In the genomic region with DNA sequence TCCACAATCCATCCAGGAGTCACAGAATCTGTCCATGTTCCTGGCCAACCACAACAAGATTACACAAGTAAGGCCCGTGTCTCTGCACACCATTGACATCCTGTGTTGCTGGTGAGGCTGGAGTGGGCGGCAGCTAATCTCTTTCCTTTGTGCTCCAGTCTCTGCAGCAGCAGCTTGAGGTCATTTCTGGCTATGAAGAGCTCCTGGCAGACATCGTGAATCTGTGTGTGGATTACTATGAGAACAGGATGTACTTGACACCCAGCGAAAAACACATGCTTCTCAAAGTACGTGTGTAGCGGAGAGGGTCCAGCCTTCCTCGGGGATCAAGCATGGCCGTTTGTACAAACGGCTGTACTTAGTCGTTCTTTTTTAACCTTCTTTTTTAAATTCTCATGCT, we compare ENCODE assay signal across 10 mouse cellular contexts. TPM values are rescaled to one million over a fixed set of nuclear protein-coding genes. Genes with fewer than 3 reads are reported as not detected.
DNase-seq lines count a peak whose midpoint lies in the region; ATAC-seq and TF ChIP-seq lines count a peak whose summit lies in the region.
"Had no signal": no experiment of that assay in that cellular context is flagged by ENCODE, and none has a peak within 500 bp of the region (broad histone marks: within the 10 kb centered on the region; RNA-seq: fewer than 3 reads in every experiment).

No protein-coding gene starts in this region.

- 66% methylated on average over 10 of the region's 10 CpGs for WGBS in heart, embryonic 15.5 days
- WGBS in lung, postnatal 0 days: 67% methylated on average over 10 of the region's 10 CpGs
- WGBS in hindbrain, embryonic 11.5 days: 93% methylated on average over 10 of the region's 10 CpGs

- intact Hi-C loops in gastrocnemius, adult 2 months (cut with DNase I): no loop called here

- H3K9me3 ChIP-seq in heart, embryonic 15.5 days (replicated peaks): no peaks in the 10 kb centered on the region
- no peaks in the 10 kb centered on the region for H3K9me3 ChIP-seq in lung, postnatal 0 days (ENCODE audit: low read length)
- H3K9me3 ChIP-seq in hindbrain, embryonic 11.5 days (ENCODE audit: control insufficient read depth, low read length): no peaks in the 10 kb centered on the region
- H3K9me3 ChIP-seq: limb, embryonic 15.5 days had no signal

- H3K4me1 ChIP-seq in heart, embryonic 15.5 days (replicated peaks): no peaks in the 10 kb centered on the region
- H3K4me1 ChIP-seq in lung, postnatal 0 days (ENCODE audit: insufficient read depth, low read depth, low read length): no peaks in the 10 kb centered on the region
- no peaks in the 10 kb centered on the region for H3K4me1 ChIP-seq in hindbrain, embryonic 11.5 days (replicated peaks; ENCODE audit: control insufficient read depth, insufficient read depth, low read length)
- H3K4me1 ChIP-seq: limb, embryonic 15.5 days had no signal

- no peak for TF ChIP-seq CTCF in gastrocnemius, adult 2 months (IDR thresholded peaks at IDR 0.05)
- TF ChIP-seq CTCF in lung, postnatal 0 days (IDR thresholded peaks at IDR 0.05): no peak

- DNase-seq in fat pad, adult 2 months (ENCODE audit: extremely low read depth, low read depth, low spot score): peak; percentile 95
- peak; percentile 69 for DNase-seq in gastrocnemius, adult 2 months
- DNase-seq in lung, postnatal 0 days (ENCODE audit: low spot score): peak; percentile 84
- DNase-seq in hindbrain, embryonic 11.5 days (ENCODE audit: low spot score): no peak
- no peak for DNase-seq in Muller cell, postnatal 12 days (ENCODE audit: inconsistent ontology term)
- DNase-seq in adrenal gland, adult 2 months: no peak
- DNase-seq: cerebellum, postnatal 36 days had no signal

- TF ChIP-seq EP300 in lung, postnatal 0 days (IDR thresholded peaks at IDR 0.05): peak; percentile 41; the same call in 1 of the 2 replicates

- H3K4me3 ChIP-seq in gastrocnemius, adult 2 months: no peak overlapping the region
- no peak overlapping the region for H3K4me3 ChIP-seq in heart, embryonic 15.5 days
- H3K4me3 ChIP-seq in lung, postnatal 0 days (ENCODE audit: low read depth, low read length): no peak overlapping the region
- H3K4me3 ChIP-seq in hindbrain, embryonic 11.5 days (ENCODE audit: low read depth, low read length): no peak overlapping the region
- H3K4me3 ChIP-seq: limb, embryonic 15.5 days; myocyte had no signal

- no peak overlapping the region for H3K9ac ChIP-seq in heart, embryonic 15.5 days
- no peak overlapping the region for H3K9ac ChIP-seq in lung, postnatal 0 days (replicated peaks; ENCODE audit: low read depth)
- no peak overlapping the region for H3K9ac ChIP-seq in hindbrain, embryonic 11.5 days (ENCODE audit: low read depth, low read length)
- H3K9ac ChIP-seq: limb, embryonic 15.5 days had no signal

- H3K27me3 ChIP-seq in heart, embryonic 15.5 days: no peaks in the 10 kb centered on the region
- no peaks in the 10 kb centered on the region for H3K27me3 ChIP-seq in lung, postnatal 0 days (replicated peaks; ENCODE audit: insufficient read depth, low read length)
- no peaks in the 10 kb centered on the region for H3K27me3 ChIP-seq in hindbrain, embryonic 11.5 days (ENCODE audit: control insufficient read depth, insufficient read depth, low read length)
- H3K27me3 ChIP-seq: limb, embryonic 15.5 days had no signal

- H3K4me2 ChIP-seq in heart, embryonic 15.5 days: no peak overlapping the region
- H3K4me2 ChIP-seq in lung, postnatal 0 days (replicated peaks; ENCODE audit: low read depth, low read length): no peak overlapping the region
- no peak overlapping the region for H3K4me2 ChIP-seq in hindbrain, embryonic 11.5 days (replicated peaks; ENCODE audit: low read depth, low read length)
- H3K4me2 ChIP-seq: limb, embryonic 15.5 days had no signal

- H3K27ac ChIP-seq in gastrocnemius, adult 2 months: peak overlapping the region; percentile 49
- H3K27ac ChIP-seq in heart, embryonic 15.5 days: peak overlapping the region; percentile 47; the same call in 1 of the 2 replicates
- H3K27ac ChIP-seq in lung, postnatal 0 days (ENCODE audit: low read length): no peak overlapping the region
- H3K27ac ChIP-seq in hindbrain, embryonic 11.5 days (ENCODE audit: low read depth, low read length): no peak overlapping the region
- H3K27ac ChIP-seq: limb, embryonic 15.5 days had no signal

- peaks cover 78% of the 10 kb centered on the region for H3K36me3 ChIP-seq in heart, embryonic 15.5 days
- peaks cover 50% of the 10 kb centered on the region for H3K36me3 ChIP-seq in lung, postnatal 0 days (ENCODE audit: insufficient read depth, low read length)
- H3K36me3 ChIP-seq in hindbrain, embryonic 11.5 days (ENCODE audit: control insufficient read depth, insufficient read depth, low read length): peaks cover 6% of the 10 kb centered on the region; the same call in 1 of the 2 replicates

- ATAC-seq in heart, embryonic 15.5 days (replicated peaks; ENCODE audit: insufficient number of reproducible peaks, insufficient read depth, low FRiP score, low read depth): peak; percentile 89
- ATAC-seq in lung, postnatal 0 days: peak; percentile 90
- no peak for ATAC-seq in hindbrain, embryonic 11.5 days (ENCODE audit: low FRiP score)

RNA-seq across cellular contexts. Expression of a gene that starts 36.2 kb away (rescaled TPM):
- total RNA-seq in gastrocnemius, adult 2 months (2021): 10 to 100 TPM; 18.6 to 27.2 TPM
- 45.2 and 55.1 TPM in 2 replicates for polyA plus RNA-seq in heart, embryonic 15.5 days (2015; fragmentation: Nextera tagmentation; extraction: Ambion mirVana)
- polyA plus RNA-seq in lung, postnatal 0 days (2015; fragmentation: Nextera tagmentation; extraction: Ambion mirVana): 81.4 and 90.7 TPM in 2 replicates
- polyA plus RNA-seq in hindbrain, embryonic 11.5 days (2014; fragmentation: Nextera tagmentation; extraction: Ambion mirVana): 80.7 and 80.9 TPM in 2 replicates
- total RNA-seq in adrenal gland, adult 2 months (2021): 10 to 100 TPM; 76.4 to 79.0 TPM
- 26.2 and 40.1 TPM in 2 replicates for polyA plus RNA-seq in adrenal gland, adult 2 months (2012; rRNA removed)

Comparison
In these comparisons a context has a peak if more than half of its experiments do, and no peak if none do; other contexts are left out.
1. DNase-seq: peak in fat pad, adult 2 months (single experiment), gastrocnemius, adult 2 months (single experiment) and lung, postnatal 0 days (single experiment); none in hindbrain, embryonic 11.5 days (single experiment), Muller cell, postnatal 12 days (single experiment) and adrenal gland, adult 2 months (single experiment).
2. H3K27ac ChIP-seq: peak in gastrocnemius, adult 2 months (single experiment) and heart, embryonic 15.5 days (single experiment); none in lung, postnatal 0 days (single experiment) and hindbrain, embryonic 11.5 days (single experiment).